Mouse (Mus musculus) E14TG2a.4 (cell line): ENCODE measurements around the gene S100a4.

Experiments used
- CTCF ChIP-seq: conservative IDR thresholded peaks from 2 replicates; pipeline ENCODE4 v1.5.1; 2014; ENCODE audit warnings: low read length
- POU5F1 ChIP-seq: IDR thresholded peaks from 2 replicates; pipeline ENCODE4 v1.6.1; 2014; ENCODE audit warnings: low read length, borderline replicate concordance

DNA sequence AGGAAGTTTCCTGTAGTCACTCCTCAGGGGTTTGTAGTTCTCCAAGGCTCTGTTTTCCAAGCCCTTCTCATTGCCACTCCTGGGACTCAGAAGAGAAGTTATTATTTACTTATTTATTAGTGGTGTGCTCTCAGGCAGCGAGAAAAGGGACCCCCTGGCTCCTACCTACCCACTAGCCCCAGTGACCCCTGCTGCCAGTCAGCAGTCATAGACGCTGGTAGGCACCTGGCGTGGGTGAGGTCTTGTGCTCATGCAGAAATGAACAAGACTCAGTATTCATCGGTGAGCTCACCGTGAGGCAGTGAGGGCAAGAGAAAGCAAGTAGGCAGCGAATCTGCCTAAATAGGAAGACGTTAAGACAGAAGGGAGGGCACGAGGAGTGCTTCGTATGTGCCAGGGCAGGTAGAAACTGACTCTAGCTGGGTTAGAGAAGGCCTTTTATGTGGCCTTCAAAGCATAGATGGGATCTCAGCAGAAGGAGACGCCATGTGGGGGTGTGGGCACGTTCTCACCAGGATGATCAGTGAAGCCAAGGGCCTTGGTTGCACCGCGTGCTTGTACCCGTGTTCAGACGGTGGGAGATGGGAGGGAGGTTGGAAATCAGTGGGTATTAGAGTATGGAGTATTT lies 17.4 kb upstream of the S100a4 start:
- TF ChIP-seq CTCF (no peak), POU5F1 (no peak)
